Mouse (Mus musculus) large intestine, adult 2 months (tissue): ENCODE results near the gene Klhl10. TPM values are rescaled to one million over a fixed set of nuclear protein-coding genes. Genes with fewer than 3 reads are reported as not detected.

Experiments used
- DNase-seq: peaks from one replicate; pipeline ENCODE4 v3.0.0-alpha.2; 2012; ENCODE audit warnings: low read depth, low spot score
- WGBS: fragments of 180-500 bp; shearing (Covaris S2); methylation state at CpG from one replicate; pipeline ENCODE4 v1.1.7; 2018; 5-methylcytosine and 5-hydroxymethylcytosine counted together
- polyA plus RNA-seq: library from polyadenylated mRNA; depleted of rRNA; stranded (reverse); fragments of >200 nt; gene quantifications from 2 replicates; pipeline ENCODE4 v1.2.3, GENCODE M21; 2012

The Klhl10 gene
- polyA plus RNA-seq, 1 experiment, result 0.11 TPM

- 79% methylated on average over 5 of the region's 5 CpGs for WGBS
- DNase-seq, result no peak
Measured at GRCm38 (mm10) chr11:100406995-100407705, 34.6 kb upstream of the Klhl10 start.

GRCm38 (mm10) chr11:100408076-100408834 is 33.5 kb upstream of the Klhl10 start:
- DNase-seq, result no peak

GRCm38 (mm10) chr11:100408835-100409462 is 32.8 kb upstream of the Klhl10 start:
- no peak for DNase-seq
- 91% methylated on average over 12 of the region's 12 CpGs for WGBS

More at GRCm38 (mm10) chr11:100408076-100408834, 33.5 kb upstream of the Klhl10 start:
- 23% methylated on average over 10 of the region's 10 CpGs for WGBS

- no peak for DNase-seq
- WGBS, result 64% methylated on average over 3 of the region's 3 CpGs
Measured at GRCm38 (mm10) chr11:100409686-100410085, 32.0 kb upstream of the Klhl10 start.

GRCm38 (mm10) chr11:100411736-100412135 is 30.0 kb upstream of the Klhl10 start:
- no peak for DNase-seq
- 19% methylated on average over 11 of the region's 11 CpGs for WGBS

GRCm38 (mm10) chr11:100413541-100413940 is 28.2 kb upstream of the Klhl10 start:
- no peak for DNase-seq
- WGBS, result 73% methylated on average over 11 of the region's 11 CpGs

- WGBS, result 4% methylated on average over 92 of the region's 93 CpGs
- DNase-seq, result no peak
Measured at GRCm38 (mm10) chr11:100414021-100414913, 27.4 kb upstream of the Klhl10 start, which contains the start of gene P3h4. TSS of gene P3h4 (minus strand) at chr11:100414836.

- no peak for DNase-seq
- WGBS, result 4% methylated on average over 30 of the region's 31 CpGs
Measured at GRCm38 (mm10) chr11:100414914-100415822, 26.5 kb upstream of the Klhl10 start, which contains the start of gene Fkbp10. TSS of gene Fkbp10 (plus strand) at chr11:100415697.

- WGBS, result 81% methylated on average over 8 of the region's 8 CpGs
- no peak for DNase-seq
Measured at GRCm38 (mm10) chr11:100421537-100421936, 20.2 kb upstream of the Klhl10 start.

- no peak for DNase-seq
- 89% methylated on average over 7 of the region's 7 CpGs for WGBS
Measured at GRCm38 (mm10) chr11:100423836-100424235, 17.9 kb upstream of the Klhl10 start.

- WGBS, result 35% methylated on average over 7 of the region's 7 CpGs
- DNase-seq, result no peak
Measured at GRCm38 (mm10) chr11:100425851-100426250, 15.9 kb upstream of the Klhl10 start.

GRCm38 (mm10) chr11:100426820-100427219 is 14.9 kb upstream of the Klhl10 start:
- no peak for DNase-seq
- 70% methylated on average over 3 of the region's 3 CpGs for WGBS

GRCm38 (mm10) chr11:100428612-100429199 is 13.0 kb upstream of the Klhl10 start:
- 56% methylated on average over 9 of the region's 9 CpGs for WGBS
- no peak for DNase-seq

GRCm38 (mm10) chr11:100430052-100430451 is 11.7 kb upstream of the Klhl10 start:
- 88% methylated on average over 7 of the region's 7 CpGs for WGBS
- no peak for DNase-seq

GRCm38 (mm10) chr11:100432002-100432401 is 9.7 kb upstream of the Klhl10 start:
- no peak for DNase-seq
- 97% methylated on average over 5 of the region's 5 CpGs for WGBS

- 91% methylated on average over 9 of the region's 9 CpGs for WGBS
- DNase-seq, result no peak
Measured at GRCm38 (mm10) chr11:100435678-100436246, 6.0 kb upstream of the Klhl10 start.

GRCm38 (mm10) chr11:100437901-100438300 is 3.8 kb upstream of the Klhl10 start:
- no peak for DNase-seq
- WGBS, result 78% methylated on average over 1 of the region's 1 CpGs
